ENCODE assay signal across 13 mouse cellular contexts in the genomic region with DNA sequence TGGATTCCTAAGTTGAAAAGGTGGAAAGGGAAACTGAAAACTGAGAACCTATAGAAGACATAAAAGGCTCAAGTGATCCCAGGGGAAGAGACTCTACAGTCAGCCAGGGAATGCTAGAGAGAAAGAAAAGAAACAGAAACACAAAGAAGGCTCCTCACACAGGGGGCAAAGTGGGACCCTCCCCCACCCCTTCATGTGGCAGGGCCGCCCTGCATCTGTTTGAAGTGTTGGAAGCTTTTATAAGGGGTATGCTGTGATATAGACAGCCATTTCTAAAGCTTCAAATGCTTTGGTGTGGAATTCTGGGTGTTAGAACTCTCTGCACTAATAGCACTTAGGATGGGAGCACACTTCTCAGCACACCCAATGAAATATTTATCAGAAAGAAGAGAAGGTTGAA.
DNase-seq lines count a peak whose midpoint lies in the region; ATAC-seq and TF ChIP-seq lines count a peak whose summit lies in the region.
"Had no signal": no experiment of that assay in that cellular context is flagged by ENCODE, and none has a peak within 500 bp of the region (broad histone marks: within the 10 kb centered on the region; RNA-seq: fewer than 3 reads in every experiment).

No protein-coding gene starts in this region.

- DNase-seq in gastrocnemius, adult 2 months: no peak
- no peak for DNase-seq in gastrocnemius, postnatal 25 days
- no peak for DNase-seq in limb, embryonic 10.5 days (ENCODE audit: low spot score)
- no peak for DNase-seq in embryonic facial prominence, embryonic 10.5 days (ENCODE audit: low spot score)
- DNase-seq: cerebellum, adult 9-11 months; liver; thymus, postnatal 36 days had no signal

- intact Hi-C loops in gastrocnemius, adult 2 months (cut with DNase I): no loop called here

- 21% methylated on average over 1 of the region's 1 CpGs for WGBS in limb, embryonic 12.5 days
- WGBS in limb, embryonic 10.5 days: 24% methylated on average over 1 of the region's 1 CpGs
- WGBS in embryonic facial prominence, embryonic 10.5 days: 16% methylated on average over 1 of the region's 1 CpGs

- no peaks in the 10 kb centered on the region for H3K9me3 ChIP-seq in limb, embryonic 12.5 days
- no peaks in the 10 kb centered on the region for H3K9me3 ChIP-seq in limb, embryonic 10.5 days (replicated peaks)
- H3K9me3 ChIP-seq in embryonic facial prominence, embryonic 10.5 days: no peaks in the 10 kb centered on the region
- H3K9me3 ChIP-seq: neural tube, embryonic 13.5 days; stomach, embryonic 15.5 days had no signal

- no peak overlapping the region for H3K4me2 ChIP-seq in limb, embryonic 12.5 days
- H3K4me2 ChIP-seq: neural tube, embryonic 13.5 days; stomach, embryonic 15.5 days had no signal

- peaks cover 17% of the 10 kb centered on the region for H3K4me1 ChIP-seq in limb, embryonic 12.5 days (replicated peaks)
- peaks cover 8% of the 10 kb centered on the region; the same call in 1 of the 2 replicates for H3K4me1 ChIP-seq in limb, embryonic 10.5 days
- H3K4me1 ChIP-seq in embryonic facial prominence, embryonic 10.5 days: peaks cover 25% of the 10 kb centered on the region
- peaks cover 2% of the 10 kb centered on the region; the same call in 1 of the 2 replicates for H3K4me1 ChIP-seq in embryonic fibroblast, embryonic 13.5 days (ENCODE audit: control insufficient read depth, insufficient read depth, low read length)
- H3K4me1 ChIP-seq: stomach, embryonic 15.5 days had no signal

- H3K27ac ChIP-seq in gastrocnemius, adult 2 months: peak overlapping the region; percentile 6; the same call in 1 of the 2 replicates
- H3K27ac ChIP-seq in limb, embryonic 12.5 days: peak overlapping the region; percentile 54; the same call in 1 of the 2 replicates
- H3K27ac ChIP-seq in limb, embryonic 10.5 days: no peak overlapping the region
- peak overlapping the region; percentile 44; the same call in 1 of the 2 replicates for H3K27ac ChIP-seq in embryonic facial prominence, embryonic 10.5 days (replicated peaks)
- peak overlapping the region; percentile 62 for H3K27ac ChIP-seq in embryonic fibroblast, embryonic 13.5 days (ENCODE audit: insufficient read depth, low read length)
- H3K27ac ChIP-seq: neural tube, embryonic 13.5 days had no signal

- H3K36me3 ChIP-seq in limb, embryonic 12.5 days: no peaks in the 10 kb centered on the region
- H3K36me3 ChIP-seq in limb, embryonic 10.5 days: no peaks in the 10 kb centered on the region
- no peaks in the 10 kb centered on the region for H3K36me3 ChIP-seq in embryonic facial prominence, embryonic 10.5 days (replicated peaks)
- H3K36me3 ChIP-seq: neural tube, embryonic 13.5 days; stomach, embryonic 15.5 days had no signal

- no peaks in the 10 kb centered on the region for H3K27me3 ChIP-seq in limb, embryonic 12.5 days
- no peaks in the 10 kb centered on the region for H3K27me3 ChIP-seq in limb, embryonic 10.5 days (ENCODE audit: low read depth, poor library complexity, severe bottlenecking)
- H3K27me3 ChIP-seq in embryonic facial prominence, embryonic 10.5 days (replicated peaks; ENCODE audit: low read depth, poor library complexity, severe bottlenecking): no peaks in the 10 kb centered on the region
- H3K27me3 ChIP-seq: neural tube, embryonic 13.5 days; stomach, embryonic 15.5 days had no signal

- TF ChIP-seq CTCF in gastrocnemius, adult 2 months (IDR thresholded peaks at IDR 0.05): no peak
- no peak for TF ChIP-seq CTCF in embryonic fibroblast, embryonic 13.5 days (IDR thresholded peaks at IDR 0.05; ENCODE audit: borderline replicate concordance, insufficient read depth, low read length)

- no peak for TF ChIP-seq POLR2A in embryonic fibroblast, embryonic 13.5 days (IDR thresholded peaks at IDR 0.05; ENCODE audit: low read depth, low read length)

- no peak overlapping the region for H3K4me3 ChIP-seq in gastrocnemius, adult 2 months
- H3K4me3 ChIP-seq in limb, embryonic 12.5 days (replicated peaks): no peak overlapping the region
- no peak overlapping the region for H3K4me3 ChIP-seq in limb, embryonic 10.5 days
- no peak overlapping the region for H3K4me3 ChIP-seq in embryonic facial prominence, embryonic 10.5 days
- H3K4me3 ChIP-seq in embryonic fibroblast, embryonic 13.5 days (ENCODE audit: insufficient read depth, low read length): no peak overlapping the region
- H3K4me3 ChIP-seq: erythroblast, embryonic 14.5 days; neural tube, embryonic 13.5 days; stomach, embryonic 15.5 days had no signal

- no peak overlapping the region for H3K9ac ChIP-seq in limb, embryonic 12.5 days (replicated peaks)
- H3K9ac ChIP-seq: neural tube, embryonic 13.5 days; stomach, embryonic 15.5 days had no signal

- peak; percentile 52; the same call in 1 of the 2 replicates for ATAC-seq in limb, embryonic 12.5 days (ENCODE audit: insufficient number of reproducible peaks, insufficient read depth, low FRiP score, low TSS enrichment, low read depth)
- ATAC-seq in cerebellum, adult (ENCODE audit: insufficient number of reproducible peaks, low FRiP score, low TSS enrichment): no peak
